Mouse (Mus musculus) gastrocnemius, postnatal 14 days (tissue): Measurements from ENCODE around the gene Gm6367. TPM values are rescaled to one million over a fixed set of nuclear protein-coding genes. Genes with fewer than 3 reads are reported as not detected.
"Not testable (repeated sequence)": the region's sequence is repeated elsewhere in the genome, so short reads cannot be mapped to it uniquely, and the experiment has no call there.

Source experiments
- DNase-seq: peaks from one replicate; pipeline ENCODE4 v3.0.0; 2021; ENCODE audit warnings: mixed read lengths
- intact Hi-C: fragments of 180-260 bp; cut with DNase I; formaldehyde crosslinking; loops from one replicate; pipeline ENCODE4 v1.15.1; 2025; ENCODE audit warnings: low total_unique reads
- long read RNA-seq, 2 experiments: library from polyadenylated mRNA; stranded (forward); transcript quantifications; one replicate each; pipeline ENCODE4 v2.0.0; 2021
- total RNA-seq, 2 experiments: library from RNA; stranded (reverse); gene quantifications; 2 replicates each; pipeline ENCODE4 v1.2.3; 2021

Gene Gm6367
- not detected for total RNA-seq
- long read RNA-seq, experiment 1: 0 reads
- long read RNA-seq, experiment 2: 0 reads

DNA sequence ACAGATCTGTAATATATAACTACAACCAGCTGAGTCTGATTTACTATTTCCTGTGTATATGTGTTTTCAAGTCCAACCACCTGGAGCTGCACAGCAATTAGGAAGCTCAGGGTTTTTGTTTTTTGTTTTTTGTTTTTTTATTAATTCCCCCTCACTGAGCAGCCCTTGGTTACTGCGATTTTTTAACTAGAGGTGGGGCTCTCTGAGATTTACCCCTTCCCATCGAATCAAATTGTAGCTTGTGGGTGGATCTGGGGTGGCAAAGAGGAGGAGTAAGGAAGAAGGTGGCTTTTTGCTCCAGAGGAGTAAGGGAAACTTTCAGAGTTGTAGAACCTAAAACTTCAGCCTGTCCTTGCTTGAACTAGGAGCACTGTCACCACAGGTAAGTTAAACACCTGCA, at the start of gene Gm6367:
TSS of gene Gm6367 (plus strand) at position 301 of the 400 bp plus-strand sequence.
- intact Hi-C loops, DNase-seq: not testable (repeated sequence)

Other genes with a start within 250 kb of the Gm6367 start
- gene Gm3183, start 123.2 kb upstream of the Gm6367 start, total RNA-seq: not detected
- gene Gm7942, start 118.3 kb downstream of the Gm6367 start, total RNA-seq: not detected
- gene Gm16513, start 194.0 kb downstream of the Gm6367 start, total RNA-seq: not detected